Mouse (Mus musculus) CH12.LX (cell line): ENCODE results near the gene Dctn1. TPM values are rescaled to one million over a fixed set of nuclear protein-coding genes. Genes with fewer than 3 reads are reported as not detected.

Experiments
- DNase-seq: peaks from one replicate; pipeline ENCODE4 v3.0.0-alpha.2; 2013; ENCODE audit errors: extremely low read depth
- H3K27ac ChIP-seq: 2 replicates; pipeline ENCODE4 v1.5.1; 2012; ENCODE audit warnings: low read depth, mild to moderate bottlenecking, control low read depth, moderate library complexity; ENCODE audit not compliant: insufficient read depth
- H3K27me3 ChIP-seq: replicated peaks from 2 replicates; pipeline ENCODE3; 2012; ENCODE audit warnings: inconsistent platforms
- H3K36me3 ChIP-seq, 2 experiments: replicated peaks in 1 of 2; 2 replicates each; pipeline versions ENCODE3 to v1.6.1; 2012; ENCODE audit warnings: inconsistent platforms in 1 of 2, low read length in 1 of 2, mild to moderate bottlenecking in 1 of 2, mixed read lengths in 1 of 2, moderate library complexity in 1 of 2; ENCODE audit not compliant: control insufficient read depth in 1 of 2, insufficient read depth in 1 of 2
- H3K4me1 ChIP-seq, 2 experiments: 2 replicates each; pipeline ENCODE4 v1.6.1; 2012; ENCODE audit warnings: inconsistent platforms in 1 of 2, moderate library complexity in 1 of 2; ENCODE audit not compliant: insufficient read depth in 2 of 2, control insufficient read depth in 1 of 2
- H3K4me2 ChIP-seq: 2 replicates; pipeline ENCODE4 v1.6.1; 2012; ENCODE audit warnings: low read depth, mild to moderate bottlenecking, control low read depth; ENCODE audit not compliant: poor library complexity, insufficient read depth, severe bottlenecking
- H3K4me3 ChIP-seq, 3 experiments: fragments of 150-350 bp in 1 of 3; sonication (generic) in 1 of 3; replicated peaks in 1 of 3; 2 replicates each; pipeline versions ENCODE3 to v1.5.1; 2011 to 2012; ENCODE audit warnings: low read depth in 2 of 3, low read length in 2 of 3, mild to moderate bottlenecking in 2 of 3, moderate library complexity in 2 of 3, control low read depth in 1 of 3, improper control_type of control experiment in 1 of 3, inconsistent platforms in 1 of 3, mixed read lengths in 1 of 3; ENCODE audit not compliant: poor library complexity in 1 of 3
- H3K79me2 ChIP-seq: replicated peaks from 2 replicates; pipeline ENCODE4 v1.6.1; 2012; ENCODE audit warnings: mild to moderate bottlenecking, moderate library complexity; ENCODE audit not compliant: control insufficient read depth, poor library complexity, insufficient read depth, severe bottlenecking; ENCODE audit errors: extremely low read depth
- H3K9ac ChIP-seq: 2 replicates; pipeline ENCODE4 v1.6.1; 2012; ENCODE audit warnings: low read depth, mild to moderate bottlenecking, control low read depth, moderate library complexity; ENCODE audit not compliant: insufficient read depth
- H3K9me3 ChIP-seq: replicated peaks from 2 replicates; pipeline ENCODE3; 2012; ENCODE audit warnings: low read length, inconsistent platforms, mixed read lengths
- BHLHE40 ChIP-seq: IDR thresholded peaks from 2 replicates; pipeline ENCODE4 v1.6.1; 2011; ENCODE audit warnings: mild to moderate bottlenecking, low read depth, low read length, improper control_type of control experiment
- CHD2 ChIP-seq: IDR thresholded peaks from 2 replicates; pipeline ENCODE4 v1.6.1; 2011; ENCODE audit warnings: low read length, improper control_type of control experiment
- ETS1 ChIP-seq: conservative IDR thresholded peaks from 2 replicates; pipeline ENCODE4 v1.6.1; 2012; ENCODE audit warnings: low read depth, mild to moderate bottlenecking, inconsistent platforms, low read length, improper control_type of control experiment, moderate library complexity
- GABPA ChIP-seq: IDR thresholded peaks from 2 replicates; pipeline ENCODE4 v1.6.1; 2012; ENCODE audit warnings: low read depth, low read length, improper control_type of control experiment, inconsistent platforms; ENCODE audit not compliant: insufficient replicate concordance
- JUN ChIP-seq: IDR thresholded peaks from 2 replicates; pipeline ENCODE4 v1.6.1; 2011; ENCODE audit warnings: low read depth, mild to moderate bottlenecking, low read length, improper control_type of control experiment, moderate library complexity; ENCODE audit not compliant: insufficient read depth
- KAT2A ChIP-seq: IDR thresholded peaks from 2 replicates; pipeline ENCODE4 v1.6.1; 2012; ENCODE audit warnings: low read length, improper control_type of control experiment, inconsistent platforms; ENCODE audit not compliant: insufficient replicate concordance
- MAX ChIP-seq: IDR thresholded peaks from 2 replicates; pipeline ENCODE4 v1.6.1; 2011; ENCODE audit warnings: low read length, improper control_type of control experiment
- POLR2A ChIP-seq: IDR thresholded peaks from 2 replicates; pipeline ENCODE4 v1.6.1; 2011; ENCODE audit warnings: low read depth, mild to moderate bottlenecking, improper control_type of control experiment, low read length
- SIN3A ChIP-seq: IDR thresholded peaks from 2 replicates; pipeline ENCODE4 v1.6.1; 2012; ENCODE audit warnings: low read length, improper control_type of control experiment, inconsistent platforms
- SMC3 ChIP-seq: IDR thresholded peaks from 2 replicates; pipeline ENCODE4 v1.6.1; 2011; ENCODE audit warnings: low read depth, low read length, improper control_type of control experiment
- TCF12 ChIP-seq: IDR thresholded peaks from 2 replicates; pipeline ENCODE4 v1.6.1; 2014; ENCODE audit warnings: low read depth, mild to moderate bottlenecking, inconsistent platforms, low read length, improper control_type of control experiment
- USF1 ChIP-seq: IDR thresholded peaks from 2 replicates; pipeline ENCODE4 v1.6.1; 2014; ENCODE audit warnings: low read depth, mild to moderate bottlenecking, inconsistent platforms, low read length, improper control_type of control experiment
- USF2 ChIP-seq: conservative IDR thresholded peaks from 2 replicates; pipeline ENCODE4 v1.6.1; 2011; ENCODE audit warnings: low read depth, low read length, improper control_type of control experiment
- ZKSCAN1 ChIP-seq: IDR thresholded peaks from 2 replicates; pipeline ENCODE4 v1.6.1; 2012; ENCODE audit warnings: low read depth, inconsistent platforms, low read length, improper control_type of control experiment, borderline replicate concordance
- ZMIZ1 ChIP-seq: IDR thresholded peaks from 2 replicates; pipeline ENCODE4 v1.6.1; 2012; ENCODE audit warnings: low read depth, mild to moderate bottlenecking, inconsistent platforms, low read length, improper control_type of control experiment
- dilution Hi-C: fragments of 300-500 bp; cut with MboI; formaldehyde crosslinking; loops from 2 replicates; pipeline ENCODE4 v1.14.3; 2020; ENCODE audit warnings: low sequenced_read_pairs; ENCODE audit not compliant: extremely low pct_unique_long_range_greater_than_20kb, extremely low pct_ligation_motif_present
- in situ Hi-C: fragments of 300-500 bp; cut with MboI; formaldehyde crosslinking; loops from 3 replicates; pipeline ENCODE4 v1.14.3; 2019; ENCODE audit warnings: low sequenced_read_pairs, low pct_ligation_motif_present, low pct_unique_long_range_greater_than_20kb, mixed read lengths
- polyA plus RNA-seq: library from polyadenylated mRNA; unstranded; fragments of >175 nt; gene quantifications from 2 replicates; pipeline ENCODE4 v1.2.1, GENCODE M21; 2012; ENCODE audit warnings: low read depth; ENCODE audit not compliant: insufficient read length
- total RNA-seq, 2 experiments: library from RNA; depleted of rRNA; stranded (reverse); fragments of 300-350 nt in 1 of 2; fragments of >200 nt in 1 of 2; gene quantifications; 2 replicates each; pipeline ENCODE4 v1.2.3; 2012 to 2014

Gene Dctn1
- total and polyA plus RNA-seq, 3 experiments: 12.8 to 36.4 (median 19.8) TPM

DNA sequence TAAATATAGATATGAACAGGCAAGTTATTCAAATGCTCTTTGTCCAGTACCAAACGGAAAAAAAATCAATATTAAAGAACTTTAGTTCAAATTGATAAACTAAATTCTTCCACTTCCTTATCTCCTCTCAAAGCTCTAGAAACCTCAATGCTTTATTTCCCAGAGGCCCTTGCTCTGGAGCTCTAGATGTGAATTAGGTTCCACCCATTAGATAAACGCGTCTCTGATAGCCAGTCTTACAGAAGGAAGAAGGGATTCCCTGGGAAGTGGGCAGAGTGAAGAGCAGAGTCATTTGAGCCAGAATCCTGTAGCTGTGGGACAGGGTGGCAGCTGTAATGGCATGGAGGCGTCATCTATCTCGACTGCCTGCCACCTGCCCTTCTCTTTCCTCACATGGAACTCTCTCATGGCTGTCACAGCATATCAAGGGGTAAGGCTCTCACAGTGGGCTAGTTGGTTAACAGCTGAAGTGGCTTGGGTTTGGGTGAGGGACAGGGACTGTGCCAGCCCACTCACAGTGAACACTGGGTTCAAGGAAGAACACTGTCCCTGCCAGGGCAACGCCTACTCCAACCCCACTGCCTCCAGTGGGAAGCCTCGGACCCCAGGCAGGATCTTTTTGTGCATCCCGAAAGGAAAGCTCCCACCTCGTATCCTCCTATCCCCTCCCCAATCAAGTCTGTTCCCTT, 41.8 kb downstream of the Dctn1 start:
- DNase-seq: no peak
- peaks cover 0 to 5% of the 10 kb centered on the region in 2 experiments; a peak in 1 of 4 replicates for H3K4me1 ChIP-seq
- dilution Hi-C loops: no loop called here
- H3K79me2 ChIP-seq: no peaks in the 10 kb centered on the region
- H3K27me3 ChIP-seq: peaks cover 22% of the 10 kb centered on the region
- TF ChIP-seq USF2: no peak
- no peak for TF ChIP-seq BHLHE40
- no peak for TF ChIP-seq GABPA
- no peak for TF ChIP-seq JUN
- no peak for TF ChIP-seq ETS1
- in situ Hi-C loops: loop anchor here (5.0 kb wide), 1 partner anchor 40 kb away; the partner anchor contains the start of gene Dctn1
- no peaks in the 10 kb centered on the region for H3K9me3 ChIP-seq
- H3K4me3 ChIP-seq: no peak overlapping the region
- H3K4me2 ChIP-seq: no peak overlapping the region
- H3K9ac ChIP-seq: no peak overlapping the region
- H3K36me3 ChIP-seq: no peaks in the 10 kb centered on the region
- H3K27ac ChIP-seq: no peak overlapping the region

DNA sequence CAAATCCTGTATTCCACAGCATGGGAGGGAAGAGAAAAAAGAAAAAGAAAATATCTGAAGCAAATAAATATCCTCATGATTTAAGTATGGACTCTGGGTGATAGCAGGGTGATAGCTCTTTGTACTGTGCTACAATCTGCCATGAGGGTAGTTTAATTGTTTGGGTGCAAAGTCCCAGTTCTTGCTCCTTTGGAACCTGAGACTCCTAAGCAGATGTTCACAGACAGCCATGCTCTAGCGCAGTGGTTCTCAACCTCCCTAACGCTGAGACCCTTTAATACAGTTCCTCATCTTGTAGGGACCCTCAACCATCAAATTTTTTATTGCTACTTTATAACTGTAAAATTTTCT, 42.3 kb downstream of the Dctn1 start:
- in situ Hi-C loops: loop anchor here (5.0 kb wide), 1 partner anchor 41 kb away; the partner anchor contains the start of gene Dctn1
- H3K4me1 ChIP-seq: peaks cover 0 to 5% of the 10 kb centered on the region in 2 experiments; a peak in 1 of 4 replicates
- peaks cover 22% of the 10 kb centered on the region for H3K27me3 ChIP-seq
- dilution Hi-C loops: no loop called here
- no peaks in the 10 kb centered on the region for H3K79me2 ChIP-seq
- TF ChIP-seq ZKSCAN1: no peak
- TF ChIP-seq ZMIZ1: no peak
- TF ChIP-seq CHD2: no peak
- no peak for TF ChIP-seq USF1
- TF ChIP-seq POLR2A: no peak
- no peak for TF ChIP-seq KAT2A
- TF ChIP-seq TCF12: no peak
- no peak for TF ChIP-seq SIN3A
- TF ChIP-seq JUN: no peak
- TF ChIP-seq USF2: no peak
- TF ChIP-seq MAX: no peak
- TF ChIP-seq SMC3: no peak
- no peak for DNase-seq
- no peak overlapping the region for H3K4me3 ChIP-seq
- H3K9me3 ChIP-seq: no peaks in the 10 kb centered on the region
- H3K36me3 ChIP-seq: no peaks in the 10 kb centered on the region
- no peak overlapping the region for H3K9ac ChIP-seq
- no peak overlapping the region for H3K27ac ChIP-seq
- H3K4me2 ChIP-seq: no peak overlapping the region
